Mouse (Mus musculus) cerebellum, adult 2 months (tissue): ENCODE measurements around the gene Taf5. TPM values are rescaled to one million over a fixed set of nuclear protein-coding genes. Genes with fewer than 3 reads are reported as not detected.
A peak's percentile ranks its signal among the peaks of the same experiment; 100 is the strongest.

Source experiments
- DNase-seq, 2 experiments: peaks; one replicate each; pipeline ENCODE4 v3.0.0; 2021
- H3K27ac ChIP-seq: fragments of 200-500 bp; 2 replicates; pipeline ENCODE4 v1.5.1; 2012; ENCODE audit warnings: low read length, control low read depth, inconsistent platforms; ENCODE audit not compliant: insufficient read depth
- H3K27me3 ChIP-seq: fragments of 200-500 bp; 2 replicates; pipeline ENCODE4 v1.6.1; 2012; ENCODE audit warnings: inconsistent platforms, mild to moderate bottlenecking, low read length, moderate library complexity; ENCODE audit not compliant: control insufficient read depth, insufficient read depth
- H3K4me1 ChIP-seq: fragments of 200-500 bp; 2 replicates; pipeline ENCODE4 v1.6.1; 2011; ENCODE audit warnings: low read length; ENCODE audit not compliant: control insufficient read depth, insufficient read depth
- H3K4me3 ChIP-seq: fragments of 200-500 bp; replicated peaks from 2 replicates; pipeline ENCODE3; 2011; ENCODE audit warnings: mild to moderate bottlenecking, low read depth, low read length, control low read depth; ENCODE audit not compliant: insufficient read depth
- CTCF ChIP-seq: fragments of 200-500 bp; IDR thresholded peaks from 2 replicates; pipeline ENCODE4 v1.5.1; 2011; ENCODE audit warnings: low read depth, mild to moderate bottlenecking, control low read depth, low read length, moderate library complexity, borderline replicate concordance; ENCODE audit not compliant: insufficient read depth
- POLR2A ChIP-seq: fragments of 200-500 bp; IDR thresholded peaks from 2 replicates; pipeline ENCODE4 v1.6.1; 2011; ENCODE audit warnings: low read length, control low read depth, borderline replicate concordance; ENCODE audit not compliant: insufficient read depth
- WGBS: fragments of 180-500 bp; shearing (Covaris S2); methylation state at CpG from one replicate; pipeline ENCODE4 v1.1.7; 2018; 5-methylcytosine and 5-hydroxymethylcytosine counted together
- polyA plus RNA-seq: library from polyadenylated mRNA; depleted of rRNA; stranded (reverse); fragments of >200 nt; gene quantifications from 2 replicates; pipeline ENCODE4 v1.2.3, GENCODE M21; 2012; rRNA removed

Gene Taf5
- polyA plus RNA-seq, 1 experiment: 5.2 TPM

GRCm38 (mm10) chr19:47122802-47123201 lies 55.3 kb downstream of the Taf5 start:
- no peak overlapping the region for H3K27ac ChIP-seq
- TF ChIP-seq POLR2A (no peak), CTCF (peak; percentile 55; the same call in 1 of the 2 replicates)
- WGBS: 31% methylated on average over 2 of the region's 2 CpGs
- no peaks in the 10 kb centered on the region for H3K27me3 ChIP-seq
- no peak overlapping the region for H3K4me3 ChIP-seq
- DNase-seq: no peak
- H3K4me1 ChIP-seq: no peaks in the 10 kb centered on the region

GRCm38 (mm10) chr19:47128164-47128563 lies 60.6 kb downstream of the Taf5 start:
- H3K4me1 ChIP-seq: no peaks in the 10 kb centered on the region
- 92% methylated on average over 10 of the region's 10 CpGs for WGBS
- DNase-seq: no peak
- no peak overlapping the region for H3K4me3 ChIP-seq
- no peak overlapping the region for H3K27ac ChIP-seq
- H3K27me3 ChIP-seq: no peaks in the 10 kb centered on the region
- TF ChIP-seq POLR2A (no peak), CTCF (no peak)

DNA sequence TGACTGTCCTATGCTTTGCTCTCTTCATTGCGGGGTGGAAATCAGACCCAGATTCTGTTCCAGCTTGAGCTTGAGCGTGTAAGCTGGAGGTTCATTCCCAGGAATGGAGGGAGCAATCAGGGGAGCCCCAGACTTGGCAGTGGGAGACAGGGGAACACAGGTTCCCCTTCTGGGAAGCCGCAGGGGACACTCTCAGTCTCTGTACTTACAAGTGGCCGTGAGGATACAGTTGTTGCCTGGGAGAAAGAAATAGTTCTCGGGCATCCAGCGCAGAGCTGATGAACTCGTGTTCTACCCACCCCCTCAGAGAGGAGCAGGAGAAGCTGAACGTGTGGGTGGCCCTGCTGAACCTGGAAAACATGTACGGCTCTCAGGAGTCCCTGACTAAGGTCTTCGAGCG lies 61.3 kb downstream of the Taf5 start:
- Histone ChIP-seq H3K27me3 (no peaks in the 10 kb centered on the region), H3K4me3 (no peak overlapping the region), H3K4me1 (no peaks in the 10 kb centered on the region), H3K27ac (no peak overlapping the region)
- DNase-seq: no peak
- WGBS: 88% methylated on average over 11 of the region's 11 CpGs
- no peak for TF ChIP-seq POLR2A
- no peak for TF ChIP-seq CTCF

DNA sequence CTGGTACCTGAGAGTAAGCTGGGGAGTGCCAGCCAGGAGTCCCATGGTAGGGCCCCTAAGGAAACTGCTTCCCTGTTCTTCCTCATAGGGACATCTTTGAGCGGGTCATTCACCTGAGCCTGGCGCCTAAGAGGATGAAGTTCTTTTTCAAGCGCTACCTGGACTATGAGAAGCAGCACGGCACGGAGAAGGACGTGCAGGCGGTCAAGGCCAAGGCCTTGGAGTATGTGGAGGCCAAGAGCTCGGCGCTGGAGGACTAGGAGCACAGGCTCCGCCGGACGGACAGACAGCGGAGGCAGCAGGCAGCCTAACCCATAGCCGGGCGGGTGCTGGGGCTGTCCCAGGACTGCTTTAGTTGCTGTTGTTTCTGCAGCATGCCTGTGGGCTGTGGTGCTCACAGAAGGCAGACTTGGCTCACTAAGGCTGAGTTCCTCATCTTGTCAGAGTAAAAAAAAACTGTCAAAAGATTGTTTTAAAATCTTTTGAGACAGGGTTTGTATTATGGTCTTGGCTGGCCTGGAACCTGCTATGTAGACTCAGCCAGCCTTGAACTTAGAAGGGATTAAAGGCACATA lies 63.1 kb downstream of the Taf5 start:
- 94% methylated on average over 15 of the region's 15 CpGs for WGBS
- no peaks in the 10 kb centered on the region for H3K27me3 ChIP-seq
- no peaks in the 10 kb centered on the region for H3K4me1 ChIP-seq
- DNase-seq: no peak
- no peak overlapping the region for H3K27ac ChIP-seq
- TF ChIP-seq POLR2A (no peak), CTCF (no peak)
- no peak overlapping the region for H3K4me3 ChIP-seq

Other genes starting within 250 kb of the Taf5 start
- gene Ina, start 53.0 kb upstream of the Taf5 start, polyA plus RNA-seq: 214 and 232 TPM in 2 replicates
- gene Nt5c2, start 52.6 kb upstream of the Taf5 start, polyA plus RNA-seq: 48.9 and 49.3 TPM in 2 replicates
- 40.4 and 40.9 TPM in 2 replicates for gene Pcgf6, start 16.8 kb upstream of the Taf5 start, polyA plus RNA-seq
- 977 and 998 TPM in 2 replicates for gene Usmg5, start 22.9 kb downstream of the Taf5 start, polyA plus RNA-seq
- 16.2 and 16.6 TPM in 2 replicates for gene Pdcd11, start 23.0 kb downstream of the Taf5 start, polyA plus RNA-seq
- gene Calhm2, start 70.5 kb downstream of the Taf5 start, polyA plus RNA-seq: 1.3 and 1.4 TPM in 2 replicates
- not detected in 2 replicates for gene Calhm1, start 76.5 kb downstream of the Taf5 start, polyA plus RNA-seq
- not detected in 2 replicates for gene Calhm3, start 90.0 kb downstream of the Taf5 start, polyA plus RNA-seq
- gene Neurl1a, start 111.1 kb downstream of the Taf5 start, polyA plus RNA-seq: 77.8 and 91.5 TPM in 2 replicates